Mouse (Mus musculus): Measurements from ENCODE around the gene 1700028P14Rik.

GRCm38 (mm10) chr19:23688421-23688946 is 35.9 kb upstream of the 1700028P14Rik start:
- TF ChIP-seq CTCF (IDR thresholded peaks at IDR 0.05 in 2 of 3, conservative IDR thresholded peaks at IDR 0.05 in 1 of 3; ENCODE audit: control insufficient read depth in 1 of 3, insufficient read depth in 1 of 3, low read depth in 2 of 3, low read length in 3 of 3, poor library complexity in 1 of 3, severe bottlenecking in 1 of 3) (no peak), TAL1 (IDR thresholded peaks at IDR 0.05; ENCODE audit: low read length) (no peak), POLR2AphosphoS5 (IDR thresholded peaks at IDR 0.05; ENCODE audit: borderline replicate concordance, low read depth, low read length) (no peak), MAFK (IDR thresholded peaks at IDR 0.05; ENCODE audit: borderline replicate concordance, low read depth, low read length) (no peak), USF2 (IDR thresholded peaks at IDR 0.05; ENCODE audit: borderline replicate concordance in 1 of 2, insufficient read depth in 1 of 2, low read depth in 1 of 2, low read length in 2 of 2) (no peak), NELFE (IDR thresholded peaks at IDR 0.05; ENCODE audit: low read depth, low read length) (no peak), POLR2A (IDR thresholded peaks at IDR 0.05; ENCODE audit: control insufficient read depth in 1 of 2, insufficient read depth in 1 of 2, low read depth in 1 of 2, low read length in 2 of 2, poor library complexity in 1 of 2) (no peak)

All from MEL (cell line).